Mouse (Mus musculus): ENCODE data around the gene Ropn1l. TPM values are rescaled to one million over a fixed set of nuclear protein-coding genes. Genes with fewer than 3 reads are reported as not detected.
A peak's percentile ranks its signal among the peaks of the same experiment; 100 is the strongest.

Ropn1l gene
- total and polyA plus RNA-seq, 3 experiments = 1.1 to 2.9 (median 2.0) TPM

DNA sequence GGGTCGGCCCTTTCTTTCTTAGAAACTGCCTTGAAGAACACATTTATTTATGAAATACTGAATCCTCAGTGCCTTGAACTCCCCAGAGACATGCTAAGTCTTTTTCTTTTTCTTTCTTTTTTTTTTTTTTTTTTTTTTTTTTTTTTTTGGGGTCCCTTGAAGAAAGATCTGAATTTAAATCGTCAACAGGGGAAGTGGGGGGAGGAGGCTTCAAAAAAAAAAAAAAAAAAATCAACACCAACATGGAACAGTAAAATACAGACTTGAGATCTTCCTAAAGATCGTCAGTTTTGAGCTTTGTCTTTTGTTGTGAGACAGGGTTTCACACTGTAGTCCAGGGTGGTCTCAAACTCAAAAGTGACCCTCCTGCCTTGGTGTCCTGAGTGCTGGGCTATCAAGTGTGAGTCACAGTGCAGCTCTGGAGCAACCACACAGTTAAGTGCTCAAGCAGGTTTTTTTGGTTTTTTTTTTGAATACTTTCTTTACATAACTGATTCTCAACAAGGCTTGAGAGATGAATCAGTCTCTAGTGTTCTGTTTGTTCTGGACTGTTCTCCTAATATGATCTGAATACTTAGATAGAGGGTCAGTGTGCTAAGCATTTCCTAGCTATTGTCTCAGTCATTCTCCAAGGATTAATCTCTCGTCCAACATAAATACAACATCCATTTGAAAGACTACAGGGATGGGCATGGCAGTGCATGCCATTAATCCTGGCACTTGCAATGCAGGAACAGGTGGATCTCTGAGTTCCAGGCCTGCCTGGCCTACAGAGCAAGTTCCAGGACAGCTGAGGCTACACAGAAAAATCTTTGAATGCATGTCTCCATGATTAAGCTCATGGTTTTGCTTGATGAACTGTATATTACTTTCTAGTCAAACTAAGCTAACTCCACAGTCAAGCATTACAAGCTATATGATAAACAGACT, 19.4 kb upstream of the Ropn1l start:
- Histone ChIP-seq H3K36me3 (replicated peaks in 1 of 2; ENCODE audit: control insufficient read depth in 1 of 2, insufficient read depth in 1 of 2, low read length in 1 of 2) (peaks cover 25 to 57% of the 10 kb centered on the region in 2 experiments), H3K9ac (ENCODE audit: insufficient read depth, low read depth) (no peak overlapping the region), H3K27ac (ENCODE audit: insufficient read depth, low read depth) (peak overlapping the region; percentile 63), H3K27me3 (replicated peaks) (no peaks in the 10 kb centered on the region), H3K79me2 (replicated peaks; ENCODE audit: control insufficient read depth, extremely low read depth, insufficient read depth, poor library complexity, severe bottlenecking) (no peaks in the 10 kb centered on the region), H3K4me2 (ENCODE audit: insufficient read depth, low read depth, poor library complexity, severe bottlenecking) (no peak overlapping the region), H3K4me1 (ENCODE audit: control insufficient read depth in 1 of 2, insufficient read depth in 2 of 2) (peaks cover 3 to 56% of the 10 kb centered on the region in 2 experiments; a peak in 2 of 4 replicates), H3K9me3 (replicated peaks; ENCODE audit: low read length) (no peaks in the 10 kb centered on the region), H3K4me3 (replicated peaks in 1 of 3; ENCODE audit: low read depth in 2 of 3, low read length in 2 of 3, poor library complexity in 1 of 3) (no peak overlapping the region)
- dilution Hi-C loops (cut with MboI; ENCODE audit: extremely low pct_ligation_motif_present, extremely low pct_unique_long_range_greater_than_20kb, low sequenced_read_pairs) (no loop called here), in situ Hi-C loops (cut with MboI; ENCODE audit: low pct_ligation_motif_present, low pct_unique_long_range_greater_than_20kb, low sequenced_read_pairs) (no loop called here)
- no peak for TF ChIP-seq POLR2AphosphoS2 (IDR thresholded peaks at IDR 0.05; ENCODE audit: low read depth, low read length)
- TF ChIP-seq UBTF (IDR thresholded peaks at IDR 0.05; ENCODE audit: low read depth, low read length) = no peak
- no peak for TF ChIP-seq IRF4 (IDR thresholded peaks at IDR 0.05; ENCODE audit: low read depth, low read length)
- TF ChIP-seq PAX5 (IDR thresholded peaks at IDR 0.05; ENCODE audit: low read length) = no peak
- TF ChIP-seq MYC (IDR thresholded peaks at IDR 0.05; ENCODE audit: low read depth, low read length) = no peak
- peak; percentile 91 for TF ChIP-seq ZNF384 (IDR thresholded peaks at IDR 0.05; ENCODE audit: low read depth, low read length)
- TF ChIP-seq ETS1 (conservative IDR thresholded peaks at IDR 0.05; ENCODE audit: low read depth, low read length) = no peak
- TF ChIP-seq ELF1 (IDR thresholded peaks at IDR 0.05; ENCODE audit: low read depth, low read length) = no peak
- no peak for DNase-seq (ENCODE audit: extremely low read depth)

DNA sequence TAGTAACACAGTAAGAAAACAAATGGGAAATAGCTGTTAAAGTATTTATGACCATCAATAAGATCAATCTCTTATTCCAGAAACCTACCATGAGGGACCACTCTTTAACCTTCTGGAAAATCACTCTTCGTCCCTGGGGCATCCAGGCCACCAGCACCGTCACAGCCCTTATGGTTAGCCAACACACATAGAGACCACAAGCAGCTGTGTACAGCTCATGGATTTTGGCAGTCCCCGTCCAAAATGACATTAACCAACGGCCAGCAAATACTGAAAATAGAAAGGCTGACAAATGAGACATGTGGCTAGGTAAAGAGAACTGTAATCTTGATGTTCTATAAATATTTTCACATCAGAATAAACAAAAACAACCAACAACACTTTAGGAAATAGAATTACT, 18.0 kb upstream of the Ropn1l start:
- H3K27me3 ChIP-seq (replicated peaks) = no peaks in the 10 kb centered on the region
- dilution Hi-C loops (cut with MboI; ENCODE audit: extremely low pct_ligation_motif_present, extremely low pct_unique_long_range_greater_than_20kb, low sequenced_read_pairs) = no loop called here
- no peak overlapping the region for H3K4me3 ChIP-seq (replicated peaks in 1 of 3; ENCODE audit: low read depth in 2 of 3, low read length in 2 of 3, poor library complexity in 1 of 3)
- in situ Hi-C loops (cut with MboI; ENCODE audit: low pct_ligation_motif_present, low pct_unique_long_range_greater_than_20kb, low sequenced_read_pairs) = no loop called here
- no peak for DNase-seq (ENCODE audit: extremely low read depth)
- H3K9ac ChIP-seq (ENCODE audit: insufficient read depth, low read depth) = no peak overlapping the region
- peaks cover 22 to 58% of the 10 kb centered on the region in 2 experiments for H3K36me3 ChIP-seq (replicated peaks in 1 of 2; ENCODE audit: control insufficient read depth in 1 of 2, insufficient read depth in 1 of 2, low read length in 1 of 2)
- no peak for TF ChIP-seq UBTF (IDR thresholded peaks at IDR 0.05; ENCODE audit: low read depth, low read length)
- peak; percentile 52 for TF ChIP-seq ETS1 (conservative IDR thresholded peaks at IDR 0.05; ENCODE audit: low read depth, low read length)
- peak; percentile 38; the same call in 1 of the 2 replicates for TF ChIP-seq MEF2A (IDR thresholded peaks at IDR 0.05; ENCODE audit: borderline replicate concordance, low read depth, low read length)
- H3K4me2 ChIP-seq (ENCODE audit: insufficient read depth, low read depth, poor library complexity, severe bottlenecking) = no peak overlapping the region
- no peaks in the 10 kb centered on the region for H3K9me3 ChIP-seq (replicated peaks; ENCODE audit: low read length)
- H3K27ac ChIP-seq (ENCODE audit: insufficient read depth, low read depth) = no peak overlapping the region
- H3K79me2 ChIP-seq (replicated peaks; ENCODE audit: control insufficient read depth, extremely low read depth, insufficient read depth, poor library complexity, severe bottlenecking) = no peaks in the 10 kb centered on the region
- H3K4me1 ChIP-seq (ENCODE audit: control insufficient read depth in 1 of 2, insufficient read depth in 2 of 2) = peaks cover 3 to 66% of the 10 kb centered on the region in 2 experiments; a peak in 2 of 4 replicates

DNA sequence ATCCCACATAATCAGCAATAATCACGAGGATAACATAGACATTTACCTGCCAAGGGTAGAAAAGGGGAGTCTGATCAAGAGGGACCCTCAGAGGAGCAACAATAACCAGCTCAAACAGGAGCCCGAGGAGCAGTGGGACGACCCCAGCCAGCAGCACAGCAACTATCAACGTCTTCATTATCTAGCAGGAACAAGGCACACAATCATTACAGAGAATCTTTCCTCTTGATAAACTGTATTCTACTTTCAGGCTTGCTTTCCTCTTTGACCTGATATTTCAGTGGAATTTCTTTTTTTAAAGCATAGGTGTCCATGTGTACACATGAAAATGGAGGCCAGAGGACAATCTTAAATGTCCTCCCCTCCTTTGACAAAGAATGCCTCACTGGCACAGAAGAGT, 16.0 kb upstream of the Ropn1l start:
- Histone ChIP-seq H3K4me3 (replicated peaks in 1 of 3; ENCODE audit: low read depth in 2 of 3, low read length in 2 of 3, poor library complexity in 1 of 3) (no peak overlapping the region), H3K4me1 (ENCODE audit: control insufficient read depth in 1 of 2, insufficient read depth in 2 of 2) (peaks cover 3 to 71% of the 10 kb centered on the region in 2 experiments; a peak in 2 of 4 replicates), H3K27me3 (replicated peaks) (no peaks in the 10 kb centered on the region), H3K9ac (ENCODE audit: insufficient read depth, low read depth) (no peak overlapping the region), H3K4me2 (ENCODE audit: insufficient read depth, low read depth, poor library complexity, severe bottlenecking) (no peak overlapping the region), H3K27ac (ENCODE audit: insufficient read depth, low read depth) (no peak overlapping the region), H3K9me3 (replicated peaks; ENCODE audit: low read length) (no peaks in the 10 kb centered on the region), H3K36me3 (replicated peaks in 1 of 2; ENCODE audit: control insufficient read depth in 1 of 2, insufficient read depth in 1 of 2, low read length in 1 of 2) (peaks cover 30 to 64% of the 10 kb centered on the region in 2 experiments), H3K79me2 (replicated peaks; ENCODE audit: control insufficient read depth, extremely low read depth, insufficient read depth, poor library complexity, severe bottlenecking) (no peaks in the 10 kb centered on the region)
- TF ChIP-seq USF2 (conservative IDR thresholded peaks at IDR 0.05; ENCODE audit: low read depth, low read length) (no peak), MXI1 (IDR thresholded peaks at IDR 0.05; ENCODE audit: low read depth, low read length) (no peak), ETS1 (conservative IDR thresholded peaks at IDR 0.05; ENCODE audit: low read depth, low read length) (no peak)
- no peak for DNase-seq (ENCODE audit: extremely low read depth)
- dilution Hi-C loops (cut with MboI; ENCODE audit: extremely low pct_ligation_motif_present, extremely low pct_unique_long_range_greater_than_20kb, low sequenced_read_pairs) = no loop called here
- in situ Hi-C loops (cut with MboI; ENCODE audit: low pct_ligation_motif_present, low pct_unique_long_range_greater_than_20kb, low sequenced_read_pairs) = no loop called here
